Mouse (Mus musculus): ENCODE measurements around the gene Ust.

Gene Ust

DNA sequence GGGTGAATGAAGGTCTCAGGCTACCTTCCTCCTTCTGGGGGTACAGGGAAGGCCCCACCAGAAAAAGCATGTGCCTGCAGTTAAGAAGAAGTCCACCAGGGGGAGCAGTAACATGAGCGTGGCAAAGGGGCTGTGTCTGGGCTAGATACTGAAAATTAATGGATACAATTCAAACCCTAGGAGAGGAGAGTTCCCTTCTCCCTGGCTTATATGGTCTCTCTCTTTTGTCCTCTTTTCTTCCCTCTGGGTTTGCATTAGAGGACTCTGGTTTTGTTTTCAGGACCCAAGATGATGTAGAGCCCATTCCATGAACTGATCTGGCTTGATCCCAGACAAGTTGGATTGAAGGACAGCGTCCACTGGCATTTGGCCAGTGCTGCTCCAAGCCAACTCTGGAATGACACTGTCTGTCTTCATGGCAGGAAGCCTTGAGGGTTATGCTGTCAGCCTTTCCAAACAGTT is 195.3 kb downstream of the Ust start:
- 24% methylated on average over 2 of the region's 2 CpGs for WGBS

DNA sequence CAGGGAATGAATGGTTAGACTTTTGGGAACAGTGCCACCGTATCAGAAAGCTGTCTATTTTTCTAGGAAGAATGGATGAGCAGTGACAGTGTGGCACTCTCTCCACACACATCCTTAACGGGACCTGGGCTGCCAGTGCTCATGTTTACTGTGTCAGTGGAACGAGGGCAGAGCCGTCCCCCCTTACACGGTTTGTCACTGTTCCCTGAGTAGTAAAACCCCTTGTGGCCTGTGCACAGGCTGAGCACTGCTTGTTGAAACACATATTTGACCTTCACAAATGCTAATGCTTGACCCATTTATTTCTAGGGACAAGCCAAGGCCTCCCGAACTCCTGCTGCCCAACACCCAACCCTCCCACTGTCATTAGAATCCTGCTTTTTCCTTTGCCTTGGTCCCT is 209.2 kb downstream of the Ust start:
- 67% methylated on average over 6 of the region's 6 CpGs for WGBS

DNA sequence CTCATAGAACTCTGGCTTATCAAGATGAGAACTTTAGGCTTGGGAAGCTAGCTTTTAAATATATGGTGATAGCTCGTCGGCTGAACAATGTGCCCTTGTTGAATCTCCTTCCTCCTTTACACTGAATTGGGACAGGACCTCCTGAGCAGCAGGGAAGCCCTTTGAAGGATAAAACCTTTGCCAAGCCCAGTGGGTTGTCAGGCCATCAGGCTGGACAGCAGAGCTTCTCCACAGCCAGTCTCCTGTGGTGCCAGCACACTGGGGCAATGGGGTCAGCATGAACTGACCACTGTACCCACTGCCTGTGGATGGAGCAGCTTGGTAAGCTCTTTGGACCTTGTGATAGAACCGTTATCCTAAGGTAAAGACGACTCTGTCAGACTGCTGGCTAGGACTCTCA is 214.4 kb downstream of the Ust start:
- WGBS: 74% methylated on average over 4 of the region's 4 CpGs

DNA sequence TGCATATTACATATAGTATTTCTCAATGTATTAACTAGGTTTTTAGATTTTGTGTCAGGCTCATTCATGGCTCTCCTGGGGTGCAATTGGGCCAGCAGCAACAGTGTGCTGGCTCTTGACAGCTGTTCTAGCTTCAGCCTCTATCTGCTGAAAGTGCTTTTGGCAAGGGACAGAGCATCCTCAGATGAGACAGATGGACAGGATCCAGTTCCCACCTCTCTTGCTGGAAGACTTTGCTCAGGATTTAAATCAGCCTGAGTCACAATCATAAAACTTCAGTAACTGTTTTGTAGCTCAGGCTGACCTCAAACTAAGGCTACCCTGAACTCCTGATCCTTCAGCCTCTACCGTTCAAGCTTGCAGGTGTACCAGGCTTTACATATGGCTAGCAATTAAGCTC is 219.5 kb downstream of the Ust start:
- 62% methylated on average over 1 of the region's 1 CpGs for WGBS

DNA sequence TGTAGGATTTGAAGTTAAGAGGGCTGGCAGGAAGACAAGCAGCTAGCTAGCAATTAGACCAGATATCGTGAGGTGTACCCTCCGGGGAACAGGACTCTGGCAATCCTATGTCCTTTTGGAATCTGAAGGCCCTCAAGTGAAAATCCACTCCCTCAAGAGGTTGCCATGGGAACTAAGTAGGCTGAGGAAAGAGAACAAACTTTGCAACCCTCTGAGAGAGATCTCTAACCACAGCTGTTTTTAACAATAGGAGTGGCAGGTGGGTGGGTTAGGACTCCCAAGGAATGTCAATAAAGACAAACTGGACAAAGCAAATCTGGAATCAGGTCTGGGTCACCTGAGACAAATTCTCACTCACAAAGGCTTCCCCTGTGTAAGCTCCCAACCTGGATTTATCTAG is 221.4 kb downstream of the Ust start:
- 58% methylated on average over 2 of the region's 2 CpGs for WGBS

GRCm38 (mm10) chr10:8290661-8291060 is 228.0 kb downstream of the Ust start:
- WGBS: 69% methylated on average over 5 of the region's 5 CpGs

DNA sequence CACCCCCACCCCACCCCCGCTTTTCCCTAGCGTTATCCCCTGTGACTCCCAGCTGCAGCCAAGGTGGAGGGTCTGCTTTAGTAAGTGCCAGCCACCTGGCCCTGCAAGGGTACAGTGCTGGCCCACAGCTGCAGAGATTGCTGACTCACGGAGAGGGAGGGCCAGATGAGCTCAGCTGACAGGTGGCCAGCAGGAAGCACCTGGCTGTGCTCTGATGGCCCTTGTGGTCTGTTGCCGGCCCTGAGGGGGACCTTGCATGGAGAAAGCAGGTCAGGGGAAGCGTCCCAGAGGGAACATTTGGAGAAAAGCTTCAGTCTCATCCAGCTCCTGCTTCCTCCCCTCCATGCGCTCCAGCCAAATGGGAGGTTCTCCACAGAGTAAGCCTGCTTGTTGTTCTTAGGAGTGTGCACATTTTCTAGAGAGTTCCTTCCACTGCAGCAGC is 231.3 kb downstream of the Ust start:
- 33% methylated on average over 6 of the region's 6 CpGs for WGBS

DNA sequence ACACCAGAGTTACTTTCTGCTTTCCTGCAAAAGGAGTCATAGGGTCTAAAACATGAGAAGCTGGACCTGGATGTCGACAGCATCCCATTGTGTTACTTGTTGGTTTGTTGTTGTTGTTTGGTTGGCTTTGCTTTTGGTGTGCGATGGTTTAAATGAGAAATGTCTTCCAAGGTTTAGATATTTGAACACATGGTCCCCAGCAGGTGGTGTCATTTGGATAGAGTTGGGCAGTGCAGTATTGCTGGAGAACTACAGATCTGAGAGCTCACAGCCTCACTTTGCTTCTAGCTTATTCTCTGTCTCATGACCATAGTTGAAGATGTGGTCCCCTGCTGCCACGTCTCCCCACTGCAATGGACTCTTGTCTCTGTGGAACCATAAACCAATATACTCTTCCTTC is 234.6 kb downstream of the Ust start:
- WGBS: 94% methylated on average over 3 of the region's 3 CpGs

- 87% methylated on average over 5 of the region's 5 CpGs for WGBS
These were observed 241.5 kb downstream of the Ust start for GRCm38 (mm10) chr10:8277094-8277493.

GRCm38 (mm10) chr10:8269681-8270080 is 248.9 kb downstream of the Ust start:
- 52% methylated on average over 4 of the region's 4 CpGs for WGBS

DNA sequence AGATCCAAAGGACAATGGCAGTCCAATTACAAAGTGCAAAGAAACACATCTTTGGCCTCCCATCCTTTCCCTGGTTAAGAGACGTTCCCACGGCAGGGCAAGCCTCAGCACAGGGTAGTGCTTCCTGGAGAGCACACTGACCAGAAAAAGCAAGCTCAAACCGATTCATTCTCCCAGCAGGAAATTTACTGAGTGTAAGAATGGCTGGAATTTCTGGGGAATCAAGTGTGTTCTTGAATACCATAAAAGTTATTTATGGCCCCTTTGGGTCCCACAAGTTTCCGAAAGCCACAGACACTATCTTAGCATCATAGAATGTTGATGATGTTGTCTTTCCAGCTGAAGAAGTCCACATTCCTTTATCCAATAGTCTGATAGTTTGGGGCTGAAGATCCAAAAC is 258.9 kb downstream of the Ust start:
- WGBS: 71% methylated on average over 4 of the region's 4 CpGs

DNA sequence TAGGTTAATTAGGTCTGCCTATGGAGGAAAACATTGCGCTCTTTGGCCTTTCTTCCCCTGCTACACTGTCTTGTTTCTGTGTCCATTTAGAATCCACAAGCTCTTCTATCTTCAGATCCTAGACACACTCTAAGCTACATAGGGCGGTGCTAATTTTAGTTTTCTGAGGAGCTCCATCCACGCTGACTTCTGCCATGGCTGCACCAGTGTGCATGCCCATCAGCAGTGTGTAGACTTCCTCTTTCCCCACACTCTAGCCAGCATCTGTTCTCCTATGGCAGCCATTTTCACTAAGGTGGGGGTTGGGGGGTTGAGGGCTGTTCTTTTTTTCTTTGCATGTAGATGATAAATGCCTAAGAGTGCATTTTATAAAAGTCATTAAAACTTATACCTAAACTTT is 268.6 kb downstream of the Ust start:
- 80% methylated on average over 3 of the region's 3 CpGs for WGBS

DNA sequence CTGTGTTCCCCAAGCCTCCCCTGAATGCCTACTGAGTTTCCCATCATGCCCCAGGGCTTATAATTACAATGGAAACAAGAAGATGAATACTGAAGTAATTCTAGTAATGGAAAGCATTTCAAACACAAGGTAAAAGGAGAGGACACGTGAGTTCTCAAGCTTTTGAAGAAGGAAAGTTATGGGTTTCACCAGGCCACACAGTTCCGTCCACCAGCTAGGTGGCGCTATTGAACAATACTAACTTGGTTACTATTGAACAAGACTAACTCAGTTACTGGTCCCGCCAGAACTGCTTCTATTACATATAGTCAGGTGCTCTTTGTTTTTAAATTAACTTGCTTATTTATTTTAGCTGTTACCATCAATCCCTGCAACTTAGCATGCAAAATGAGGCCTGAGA is 276.3 kb downstream of the Ust start:
- WGBS: 15% methylated on average over 4 of the region's 4 CpGs

GRCm38 (mm10) chr10:8240703-8241102 is 277.9 kb downstream of the Ust start:
- 25% methylated on average over 4 of the region's 4 CpGs for WGBS

- 7% methylated on average over 3 of the region's 3 CpGs for WGBS
These were observed 278.4 kb downstream of the Ust start for GRCm38 (mm10) chr10:8240242-8240641.

DNA sequence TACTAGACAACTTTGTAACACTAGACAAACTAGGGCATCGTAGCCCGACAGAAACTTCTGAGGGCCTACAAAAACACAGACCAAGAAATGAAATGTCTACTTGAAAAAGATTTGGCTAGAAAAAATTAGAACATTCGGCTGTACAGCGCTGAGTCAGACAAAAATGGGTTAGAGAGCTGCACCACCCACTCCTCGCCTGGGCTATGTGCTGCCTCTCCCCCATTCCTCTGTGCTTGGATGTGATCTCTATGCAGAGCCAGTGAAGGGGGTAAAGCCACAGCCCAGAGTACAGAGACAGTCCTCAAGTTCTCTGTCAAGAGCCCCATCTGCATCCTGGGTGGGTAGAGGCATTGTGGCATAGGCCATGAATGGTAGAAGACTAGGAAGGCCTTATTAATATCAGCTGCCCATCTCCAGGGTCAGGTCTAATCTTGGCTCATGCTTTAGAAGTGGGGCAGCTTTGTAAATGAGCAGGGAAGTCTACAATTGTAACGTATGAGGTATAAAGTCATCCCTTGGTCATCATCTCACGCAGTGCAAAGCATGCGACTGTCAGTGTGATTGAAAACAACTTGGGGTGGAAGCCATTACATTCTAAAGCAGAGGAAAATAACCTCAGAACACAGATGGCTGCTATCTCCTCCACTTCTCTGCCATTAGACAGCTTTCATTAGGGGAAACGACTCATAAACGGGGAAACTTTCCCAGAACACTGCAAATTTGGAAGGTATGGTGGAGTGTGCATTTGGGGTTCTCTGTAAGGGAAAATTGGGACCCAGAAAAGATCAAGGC is 281.6 kb downstream of the Ust start:
- 53% methylated on average over 10 of the region's 10 CpGs for WGBS

GRCm38 (mm10) chr10:8233148-8233901 is 285.3 kb downstream of the Ust start:
- 88% methylated on average over 8 of the region's 8 CpGs for WGBS

DNA sequence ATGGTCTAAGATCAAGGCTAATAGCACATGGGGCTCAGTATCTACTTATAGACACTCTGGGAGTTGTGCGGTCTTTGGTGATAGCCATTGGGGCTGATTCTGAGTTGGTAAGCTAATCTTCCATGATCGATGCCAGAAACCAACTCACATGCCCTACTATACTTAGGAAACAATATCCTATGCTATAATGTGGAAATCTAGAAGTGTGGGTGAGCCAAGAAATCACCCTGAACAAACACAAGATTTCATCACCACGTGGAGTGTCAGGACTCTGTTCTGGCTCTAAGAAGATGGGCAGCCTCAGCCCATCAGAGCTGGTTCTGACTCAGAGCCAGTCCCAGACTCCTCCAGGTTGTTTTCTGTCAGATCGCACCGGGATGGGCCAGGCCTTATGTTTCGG is 286.1 kb downstream of the Ust start:
- 90% methylated on average over 6 of the region's 6 CpGs for WGBS

DNA sequence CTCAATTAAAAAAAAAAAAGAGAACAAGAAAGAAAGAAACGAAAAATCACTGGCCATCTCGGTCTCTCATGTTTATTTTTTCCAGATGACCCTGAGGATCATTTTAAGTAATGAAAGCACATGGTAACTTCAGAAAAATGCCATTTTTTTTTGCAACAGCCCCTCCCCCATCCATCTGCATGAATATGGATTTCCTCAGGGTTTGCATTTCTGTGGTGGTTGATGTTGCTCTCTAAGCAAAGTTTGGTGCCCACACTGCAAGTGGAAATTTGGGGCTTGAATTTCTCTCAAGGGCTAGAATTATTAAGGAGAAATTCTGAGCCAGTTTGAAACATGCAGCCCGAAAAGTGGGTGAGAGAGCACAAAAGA is 290.3 kb downstream of the Ust start:
- whole genome bisulfite sequencing: 41% methylated on average over 3 of the region's 3 CpGs

DNA sequence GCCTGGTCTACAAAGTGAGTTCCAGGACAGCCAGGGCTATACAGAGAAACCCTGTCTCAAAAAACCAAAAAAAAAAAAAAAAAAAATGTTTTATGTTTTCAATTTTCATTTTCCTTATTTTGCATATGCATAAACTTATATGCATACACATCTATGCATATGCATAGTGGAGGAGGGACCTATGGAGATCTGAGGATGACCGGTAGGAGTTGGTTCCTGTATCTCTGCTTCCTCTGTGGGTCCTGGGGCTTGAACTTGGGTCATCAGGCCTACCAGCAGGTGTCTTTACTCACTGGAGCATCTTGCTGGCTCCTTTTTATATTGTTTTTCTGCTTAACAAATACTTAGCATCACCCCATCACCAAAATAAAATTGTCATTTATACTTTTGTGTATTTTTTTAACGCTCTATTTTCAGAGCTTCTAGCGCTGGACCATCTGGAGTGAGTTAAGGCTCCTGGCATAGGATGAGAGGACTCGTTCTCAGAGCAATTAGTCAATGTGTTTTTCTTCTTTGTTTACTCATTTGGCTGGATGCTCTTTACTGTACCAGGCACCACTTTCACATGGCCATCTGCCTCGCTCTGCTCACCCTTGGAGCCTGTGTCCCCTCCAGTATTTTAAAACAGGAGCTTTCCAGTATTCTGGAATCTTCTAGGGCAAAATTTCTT is 290.8 kb downstream of the Ust start:
- WGBS: 23% methylated on average over 5 of the region's 5 CpGs

GRCm38 (mm10) chr10:8226650-8227049 is 292.0 kb downstream of the Ust start:
- WGBS: 87% methylated on average over 3 of the region's 3 CpGs

DNA sequence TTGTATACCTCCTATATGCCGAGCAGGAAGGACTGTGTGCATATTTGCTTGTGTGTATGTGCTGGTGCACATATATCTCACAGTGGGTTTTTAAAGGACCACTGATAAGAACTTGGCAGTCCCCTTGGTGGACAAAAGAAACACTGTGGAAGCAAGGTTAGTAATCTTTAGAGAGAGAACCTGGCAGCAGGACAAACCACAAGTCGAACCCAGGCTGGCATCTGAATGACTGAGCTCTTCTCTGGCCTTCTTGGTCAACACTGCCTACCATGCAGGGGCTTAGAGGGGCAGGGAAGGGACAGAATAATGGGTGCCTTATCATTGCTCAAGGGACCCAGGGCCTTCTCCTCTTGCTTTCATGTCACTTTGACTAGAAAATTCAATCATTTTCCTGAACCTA is 294.0 kb downstream of the Ust start:
- 89% methylated on average over 2 of the region's 2 CpGs for WGBS

- 91% methylated on average over 8 of the region's 8 CpGs for WGBS
These were observed 294.6 kb downstream of the Ust start for GRCm38 (mm10) chr10:8224046-8224445.
